Mouse (Mus musculus) limb, embryonic 15.5 days (tissue): ENCODE data around the gene Fgfr2. TPM values are rescaled to one million over a fixed set of nuclear protein-coding genes. Genes with fewer than 3 reads are reported as not detected.
"Not testable (repeated sequence)": the region's sequence is repeated elsewhere in the genome, so short reads cannot be mapped to it uniquely, and the experiment has no call there.

ENCODE experiments used
- ATAC-seq: fragments of 200-750 bp; cut with Nextera tagmentation; 2 replicates; pipeline ENCODE4 v1.8.0; 2017; ENCODE audit warnings: low read depth, moderate TSS enrichment; ENCODE audit not compliant: insufficient number of reproducible peaks, low FRiP score, low TSS enrichment
- H3K27ac ChIP-seq: fragments of 300-500 bp; sonication (generic); 2 replicates; pipeline ENCODE4 v1.5.1; 2015; ENCODE audit warnings: moderate library complexity, mild to moderate bottlenecking, inconsistent platforms
- H3K27me3 ChIP-seq: fragments of 300-500 bp; sonication (generic); 2 replicates; pipeline ENCODE4 v1.6.1; 2015; ENCODE audit warnings: inconsistent platforms
- H3K36me3 ChIP-seq: fragments of 300-500 bp; sonication (generic); 2 replicates; pipeline ENCODE4 v1.6.1; 2015; ENCODE audit warnings: inconsistent platforms
- H3K4me1 ChIP-seq: fragments of 300-500 bp; sonication (generic); 2 replicates; pipeline ENCODE4 v1.6.1; 2015; ENCODE audit warnings: inconsistent platforms
- H3K4me2 ChIP-seq: fragments of 300-500 bp; sonication (generic); 2 replicates; pipeline ENCODE4 v1.6.1; 2015; ENCODE audit warnings: mild to moderate bottlenecking, inconsistent platforms
- H3K4me3 ChIP-seq: fragments of 300-500 bp; sonication (generic); 2 replicates; pipeline ENCODE4 v1.5.1; 2015; ENCODE audit warnings: mild to moderate bottlenecking, inconsistent platforms
- H3K9ac ChIP-seq: fragments of 300-500 bp; sonication (generic); 2 replicates; pipeline ENCODE4 v1.6.1; 2015; ENCODE audit warnings: inconsistent platforms
- H3K9me3 ChIP-seq: fragments of 300-500 bp; sonication (generic); 2 replicates; pipeline ENCODE4 v1.6.1; 2016; ENCODE audit warnings: inconsistent platforms
- WGBS: fragments of 180-500 bp; shearing (Covaris S2); methylation state at CpG from one replicate; pipeline ENCODE4 v1.1.7; 2015; 5-methylcytosine and 5-hydroxymethylcytosine counted together
- polyA plus RNA-seq: library from polyadenylated mRNA; unstranded; fragments of >200 nt; fragmentation: Nextera tagmentation; extraction: Ambion mirVana; gene quantifications from 2 replicates; pipeline ENCODE4 v1.2.1, GENCODE M21; 2015

Fgfr2 gene
- polyA plus RNA-seq, 1 experiment from 2014 or later = 101 TPM

DNA sequence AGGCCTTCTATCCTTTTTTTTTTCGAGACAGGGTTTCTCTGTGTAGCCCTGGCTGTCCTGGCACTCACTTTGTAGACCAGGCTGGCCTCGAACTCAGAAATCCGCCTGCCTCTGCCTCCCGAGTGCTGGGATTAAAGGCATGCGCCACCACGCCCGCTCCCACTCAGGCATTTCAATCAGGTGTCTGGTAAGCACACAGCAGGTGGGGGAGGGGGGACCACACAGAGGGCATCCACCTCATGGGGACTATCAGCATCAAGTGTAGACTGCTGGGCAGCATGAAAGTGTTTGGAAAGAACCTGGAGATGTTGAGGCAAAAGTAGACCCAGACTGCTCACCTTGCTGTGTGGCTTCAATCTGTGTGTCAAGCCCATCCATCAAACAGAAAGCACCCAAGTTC, 27.5 kb downstream of the Fgfr2 start:
- WGBS = 86% methylated on average over 7 of the region's 7 CpGs
- H3K9me3 ChIP-seq, H3K36me3 ChIP-seq, ATAC-seq, H3K4me2 ChIP-seq, H3K4me3 ChIP-seq, H3K9ac ChIP-seq, H3K27me3 ChIP-seq, H3K27ac ChIP-seq: not testable (repeated sequence)
- H3K4me1 ChIP-seq = peaks cover 45% of the 10 kb centered on the region

DNA sequence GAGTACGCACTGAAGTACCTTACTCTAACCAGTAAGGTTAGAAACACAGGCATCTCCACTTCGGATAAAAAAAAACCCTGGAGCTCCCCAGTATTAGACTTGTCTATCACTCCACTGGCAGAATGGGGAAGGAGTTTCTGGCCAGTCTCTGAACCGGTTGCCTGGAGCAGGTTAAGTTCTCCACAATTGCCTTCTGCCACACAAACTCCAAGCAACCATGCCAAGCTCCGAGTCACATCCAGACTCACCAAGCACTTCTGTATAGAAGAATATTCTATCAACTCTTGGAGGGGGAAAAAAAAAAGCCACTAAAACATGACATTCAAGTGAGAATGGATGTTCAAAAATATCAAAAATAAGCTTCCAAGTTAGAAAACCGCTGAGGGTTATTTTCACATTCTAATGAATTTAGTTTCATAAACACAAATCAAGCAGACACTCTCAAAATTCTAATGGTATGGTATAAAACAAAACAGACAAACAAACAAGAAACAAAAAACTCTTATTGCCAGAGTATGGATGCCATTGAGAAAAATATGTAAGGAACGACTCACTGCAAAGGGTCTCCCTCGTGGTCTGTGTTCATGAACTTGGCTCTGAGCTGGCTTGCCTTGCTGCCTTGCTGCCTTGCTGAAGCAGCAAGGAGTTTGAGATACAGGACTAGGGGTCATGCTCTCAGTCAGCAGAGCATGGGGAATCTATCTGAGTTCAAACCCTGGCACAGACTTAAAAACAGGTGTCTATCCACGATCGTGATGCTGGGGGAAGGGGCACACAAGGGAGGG, 28.2 kb downstream of the Fgfr2 start:
- Histone ChIP-seq H3K27me3 (no peaks in the 10 kb centered on the region), H3K36me3 (no peaks in the 10 kb centered on the region), H3K4me1 (peaks cover 45% of the 10 kb centered on the region), H3K9ac (no peak overlapping the region), H3K4me2 (no peak overlapping the region), H3K27ac (no peak overlapping the region), H3K4me3 (no peak overlapping the region), H3K9me3 (no peaks in the 10 kb centered on the region)
- no peak for ATAC-seq
- WGBS = 64% methylated on average over 9 of the region's 9 CpGs

DNA sequence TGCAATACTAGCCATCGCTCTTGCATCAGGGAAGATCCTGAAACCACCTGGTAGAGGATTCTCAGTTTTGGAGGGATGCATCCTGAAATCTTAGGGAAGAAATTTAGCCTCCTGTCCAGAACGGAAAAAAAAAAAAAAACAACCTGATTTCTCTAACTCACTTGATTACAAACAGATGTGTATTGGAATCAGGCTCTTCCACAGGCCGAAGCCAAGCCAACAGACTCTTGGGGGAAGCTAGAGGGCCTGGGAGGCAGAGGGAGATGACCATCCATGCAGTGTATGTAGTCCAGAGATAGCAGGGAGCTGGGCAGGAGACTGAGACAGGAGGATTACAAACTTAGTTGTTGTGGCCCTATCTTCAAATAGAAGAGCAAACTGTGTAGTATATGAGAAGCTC, 29.0 kb downstream of the Fgfr2 start:
- ATAC-seq = no peak
- peaks cover 48% of the 10 kb centered on the region for H3K4me1 ChIP-seq
- no peaks in the 10 kb centered on the region for H3K36me3 ChIP-seq
- H3K4me2 ChIP-seq = no peak overlapping the region
- H3K27ac ChIP-seq = 0 out of 2 replicates have a peak overlapping the region, but pooled peaks have one; percentile 38
- H3K4me3 ChIP-seq = no peak overlapping the region
- H3K9me3 ChIP-seq = no peaks in the 10 kb centered on the region
- no peak overlapping the region for H3K9ac ChIP-seq
- no peaks in the 10 kb centered on the region for H3K27me3 ChIP-seq
- WGBS = 38% methylated on average over 3 of the region's 3 CpGs

DNA sequence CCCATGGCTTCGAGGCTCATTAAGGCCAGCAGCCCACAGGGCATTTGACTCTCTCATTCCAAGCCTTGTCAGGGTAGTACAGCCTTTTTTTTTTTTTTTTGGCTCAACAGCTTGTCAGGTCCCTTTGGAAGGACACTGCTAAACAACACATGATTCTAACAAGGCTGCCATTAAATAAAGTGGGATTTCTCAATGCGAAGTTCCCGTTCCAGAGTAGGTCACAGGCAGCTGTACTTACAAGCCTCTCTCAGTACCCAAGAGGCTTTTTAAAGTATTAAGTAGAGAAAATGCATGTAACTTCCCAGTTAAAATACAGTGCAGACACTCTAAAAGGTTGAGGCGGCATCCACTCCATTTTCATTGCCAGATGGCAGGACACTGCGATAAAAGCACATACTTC, 29.4 kb downstream of the Fgfr2 start:
- no peak for ATAC-seq
- Histone ChIP-seq H3K27me3 (no peaks in the 10 kb centered on the region), H3K4me3 (no peak overlapping the region), H3K9ac (no peak overlapping the region), H3K4me1 (peaks cover 48% of the 10 kb centered on the region), H3K27ac (0 out of 2 replicates have a peak overlapping the region, but pooled peaks have one; percentile 38), H3K9me3 (no peaks in the 10 kb centered on the region), H3K4me2 (no peak overlapping the region), H3K36me3 (no peaks in the 10 kb centered on the region)
- WGBS = 42% methylated on average over 5 of the region's 5 CpGs

DNA sequence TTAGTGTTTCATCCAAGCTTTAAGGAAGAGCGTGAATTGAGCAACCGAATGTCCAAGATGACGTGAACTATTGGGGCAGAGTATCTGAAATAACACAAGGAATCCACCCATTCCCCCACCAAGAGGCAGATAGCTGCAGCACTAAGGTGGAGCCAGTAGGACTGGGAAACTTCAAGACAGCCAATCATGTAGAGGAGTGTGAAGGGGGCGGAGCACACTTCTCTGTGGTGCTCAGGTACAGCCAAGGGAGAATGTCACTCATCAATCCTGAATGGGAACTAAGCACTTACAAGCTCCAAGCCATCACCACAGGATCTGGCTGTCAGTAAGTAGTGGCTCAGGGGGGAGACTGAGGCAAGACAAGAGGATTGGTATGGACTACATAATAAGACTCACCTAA, 32.5 kb downstream of the Fgfr2 start:
- Histone ChIP-seq H3K27ac (no peak overlapping the region), H3K9ac (no peak overlapping the region), H3K4me1 (peaks cover 40% of the 10 kb centered on the region), H3K9me3 (no peaks in the 10 kb centered on the region), H3K36me3 (no peaks in the 10 kb centered on the region), H3K4me2 (no peak overlapping the region), H3K27me3 (no peaks in the 10 kb centered on the region), H3K4me3 (no peak overlapping the region)
- no peak for ATAC-seq
- 91% methylated on average over 4 of the region's 4 CpGs for WGBS

DNA sequence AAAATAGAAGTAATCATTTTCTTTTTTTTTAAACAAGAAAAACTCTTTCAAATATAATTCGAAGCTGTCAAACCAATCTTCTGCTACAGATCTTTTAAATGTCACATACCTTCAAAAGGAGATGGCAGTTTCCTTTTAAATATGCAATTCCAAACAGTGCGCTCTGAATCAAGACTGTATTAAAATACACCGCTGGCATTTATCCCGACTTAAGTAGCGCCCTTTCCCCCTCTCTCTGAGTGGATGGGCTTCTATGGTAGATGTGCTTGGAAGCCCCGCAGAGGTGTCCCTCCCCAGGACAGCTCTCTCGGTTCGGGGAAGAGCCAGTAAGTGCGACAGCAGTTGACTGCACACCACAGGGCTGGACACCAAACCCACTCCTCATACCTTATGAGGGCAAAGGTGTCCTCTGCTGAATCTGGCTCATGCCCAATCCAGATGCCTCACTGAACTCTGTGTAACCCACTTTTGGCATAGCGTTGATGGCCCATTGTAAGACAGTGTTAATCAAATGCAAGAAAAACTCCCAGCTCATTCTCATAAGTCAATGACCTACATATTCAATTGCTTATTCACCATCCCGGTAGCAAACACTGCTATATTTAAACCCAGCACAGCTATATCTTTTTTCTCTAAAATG, 33.4 kb downstream of the Fgfr2 start:
- ATAC-seq = no peak
- no peak overlapping the region for H3K4me3 ChIP-seq
- H3K4me1 ChIP-seq = peaks cover 33% of the 10 kb centered on the region
- peak overlapping the region; percentile 33; the same call in 1 of the 2 replicates for H3K27ac ChIP-seq
- no peak overlapping the region for H3K4me2 ChIP-seq
- no peaks in the 10 kb centered on the region for H3K27me3 ChIP-seq
- WGBS = 86% methylated on average over 11 of the region's 11 CpGs
- no peak overlapping the region for H3K9ac ChIP-seq
- no peaks in the 10 kb centered on the region for H3K9me3 ChIP-seq
- no peaks in the 10 kb centered on the region for H3K36me3 ChIP-seq

DNA sequence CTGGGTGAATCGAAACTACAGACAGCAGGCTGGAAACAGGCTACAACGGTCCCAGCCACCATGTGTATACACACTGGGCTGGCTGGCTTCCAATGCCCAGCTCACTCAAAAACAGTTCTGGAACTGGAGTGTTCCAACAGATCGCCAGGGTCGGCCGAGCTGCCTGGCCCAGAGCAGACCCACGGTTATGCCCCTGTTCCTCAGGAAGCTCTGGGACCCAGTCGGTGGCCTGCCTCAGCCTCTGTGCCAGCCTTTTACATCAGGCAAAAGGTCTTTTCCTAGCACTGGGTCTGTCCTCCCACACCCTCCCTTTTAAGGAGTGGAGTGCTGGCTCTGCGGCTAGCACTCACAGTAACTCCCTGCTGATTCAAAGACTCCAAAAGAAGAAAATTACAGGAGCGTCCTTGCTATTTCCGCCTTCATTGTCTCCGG, 34.3 kb downstream of the Fgfr2 start:
- H3K9ac ChIP-seq = no peak overlapping the region
- no peak overlapping the region for H3K4me3 ChIP-seq
- WGBS = 26% methylated on average over 11 of the region's 11 CpGs
- peaks cover 29% of the 10 kb centered on the region for H3K4me1 ChIP-seq
- peak; percentile 25; the same call in 1 of the 2 replicates for ATAC-seq
- H3K36me3 ChIP-seq = no peaks in the 10 kb centered on the region
- H3K9me3 ChIP-seq = no peaks in the 10 kb centered on the region
- peak overlapping the region; percentile 6; the same call in 1 of the 2 replicates for H3K4me2 ChIP-seq
- H3K27me3 ChIP-seq = no peaks in the 10 kb centered on the region
- peak overlapping the region; percentile 58 for H3K27ac ChIP-seq

DNA sequence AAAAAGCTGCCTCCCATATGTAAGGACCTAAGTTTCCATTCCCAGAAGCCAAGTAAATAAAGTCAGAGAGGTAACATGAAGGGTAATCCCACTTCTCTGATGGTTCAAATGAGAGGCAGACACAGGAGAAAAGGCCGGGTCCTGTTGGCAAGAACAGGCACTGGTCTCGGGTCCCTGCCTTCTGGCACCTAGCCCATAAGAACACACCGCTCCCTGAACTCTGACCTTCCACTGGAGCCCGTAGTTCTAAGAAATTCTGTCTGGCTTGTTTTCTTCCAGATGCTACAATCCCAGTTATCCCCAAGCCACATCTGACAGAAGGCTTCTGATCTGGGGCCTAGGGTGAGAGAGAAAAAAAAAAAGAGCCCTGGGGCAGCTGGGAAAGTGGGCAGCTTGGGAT, 34.7 kb downstream of the Fgfr2 start:
- Histone ChIP-seq H3K4me2 (0 out of 2 replicates have a peak overlapping the region, but pooled peaks have one; percentile 6), H3K9ac (no peak overlapping the region)

DNA sequence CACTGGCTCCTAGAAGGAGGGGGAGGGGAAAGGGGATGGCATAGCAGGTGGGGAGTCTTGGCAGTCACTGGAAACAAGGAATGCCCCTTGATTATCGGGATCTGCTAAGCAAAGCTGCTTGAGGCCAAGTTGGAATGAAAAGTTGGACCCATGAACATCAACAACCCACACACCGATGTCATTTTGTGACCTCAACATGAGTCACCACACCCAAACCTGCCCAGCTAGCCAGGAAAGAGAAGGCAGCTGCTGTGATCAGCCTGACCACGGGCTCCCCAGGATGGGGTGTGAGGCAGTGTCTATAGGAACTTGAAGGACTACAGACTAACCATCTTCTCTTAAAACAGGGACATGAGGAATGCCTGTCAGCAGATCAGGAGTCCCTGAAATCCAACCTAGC, 37.7 kb downstream of the Fgfr2 start:
- H3K9ac ChIP-seq = no peak overlapping the region
- no peak overlapping the region for H3K4me3 ChIP-seq
- peaks cover 4% of the 10 kb centered on the region; the same call in 1 of the 2 replicates for H3K36me3 ChIP-seq
- no peaks in the 10 kb centered on the region for H3K9me3 ChIP-seq
- H3K27me3 ChIP-seq = no peaks in the 10 kb centered on the region
- no peak overlapping the region for H3K27ac ChIP-seq
- ATAC-seq = no peak
- H3K4me2 ChIP-seq = no peak overlapping the region
- peaks cover 22% of the 10 kb centered on the region for H3K4me1 ChIP-seq
- WGBS = 73% methylated on average over 3 of the region's 3 CpGs

More for the DNA sequence above, 34.7 kb downstream of the Fgfr2 start:
- no peak overlapping the region for H3K4me3 ChIP-seq
- peak overlapping the region; percentile 58 for H3K27ac ChIP-seq
- ATAC-seq = no peak
- peaks cover 25% of the 10 kb centered on the region for H3K4me1 ChIP-seq
- no peaks in the 10 kb centered on the region for H3K9me3 ChIP-seq
- no peaks in the 10 kb centered on the region for H3K27me3 ChIP-seq
- no peaks in the 10 kb centered on the region for H3K36me3 ChIP-seq
- WGBS = 61% methylated on average over 4 of the region's 4 CpGs

DNA sequence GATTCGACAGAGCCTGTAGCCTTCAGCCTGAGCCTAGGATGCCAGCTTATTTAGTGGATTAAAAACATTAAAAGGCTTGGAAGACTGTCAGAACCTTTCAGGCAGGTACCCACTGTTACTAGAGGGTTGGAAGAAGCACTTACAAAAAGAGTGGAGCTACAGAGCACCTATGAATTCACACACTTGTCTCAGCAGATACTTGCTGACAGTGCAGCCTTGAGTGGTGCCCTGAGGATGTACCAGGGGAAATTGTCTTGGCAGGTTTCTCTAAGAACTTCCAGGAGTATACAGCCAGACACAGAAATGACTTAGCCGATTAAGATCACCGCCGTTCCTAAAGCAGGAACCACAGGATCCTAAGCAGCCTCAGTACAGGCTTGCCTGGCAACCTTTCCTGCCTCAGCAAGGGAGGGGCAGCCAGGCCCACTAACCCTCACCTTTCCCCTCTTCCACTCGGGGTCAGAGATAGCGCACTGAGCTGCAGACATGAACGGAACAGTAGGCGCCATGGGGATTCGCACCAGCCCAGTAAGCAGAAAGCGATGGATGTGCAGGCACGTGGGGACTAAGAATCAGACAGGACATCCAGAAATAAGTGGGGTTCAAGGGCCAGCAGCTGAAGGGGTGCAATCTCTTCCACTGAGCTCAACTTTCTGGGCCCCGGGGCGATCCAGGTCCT, 39.1 kb downstream of the Fgfr2 start:
- WGBS = 81% methylated on average over 13 of the region's 13 CpGs
- Histone ChIP-seq H3K9me3 (no peaks in the 10 kb centered on the region), H3K36me3 (peaks cover 5% of the 10 kb centered on the region; the same call in 1 of the 2 replicates), H3K9ac (no peak overlapping the region), H3K4me2 (no peak overlapping the region), H3K27ac (no peak overlapping the region), H3K4me3 (no peak overlapping the region), H3K4me1 (peaks cover 11% of the 10 kb centered on the region), H3K27me3 (no peaks in the 10 kb centered on the region)
- no peak for ATAC-seq

DNA sequence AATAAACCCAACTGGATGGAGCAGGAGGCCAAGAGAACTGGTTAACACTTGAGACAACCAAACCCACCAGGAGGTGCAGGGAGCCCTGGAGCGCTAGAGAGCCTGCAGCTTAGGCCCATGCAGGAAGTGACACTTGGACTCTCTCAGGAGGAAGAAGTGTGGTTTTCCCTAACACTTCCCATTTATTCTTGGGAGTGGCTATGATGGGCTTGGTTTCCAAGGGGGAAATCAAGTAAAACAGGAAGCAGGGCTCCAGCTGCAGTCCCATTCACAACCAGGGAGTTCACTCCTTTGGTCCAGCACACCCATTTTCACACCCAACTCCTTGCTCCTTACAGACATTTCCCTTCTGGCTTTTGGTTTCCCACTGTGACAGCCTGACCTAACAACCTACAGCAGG, 44.2 kb downstream of the Fgfr2 start:
- peaks cover 5% of the 10 kb centered on the region; the same call in 1 of the 2 replicates for H3K36me3 ChIP-seq
- H3K4me1 ChIP-seq = no peaks in the 10 kb centered on the region; the same call in 1 of the 2 replicates
- H3K4me2 ChIP-seq = no peak overlapping the region
- no peak overlapping the region for H3K4me3 ChIP-seq
- H3K27me3 ChIP-seq = no peaks in the 10 kb centered on the region
- ATAC-seq = no peak
- WGBS = 79% methylated on average over 1 of the region's 1 CpGs
- H3K27ac ChIP-seq = no peak overlapping the region
- no peak overlapping the region for H3K9ac ChIP-seq
- no peaks in the 10 kb centered on the region for H3K9me3 ChIP-seq
